Mouse (Mus musculus) thymus, postnatal 0 days (tissue): ENCODE results near the gene Dnajc5g. TPM values are rescaled to one million over a fixed set of nuclear protein-coding genes. Genes with fewer than 3 reads are reported as not detected.

ENCODE experiments used
- DNase-seq: peaks from one replicate; pipeline ENCODE4 v3.0.0-alpha.2; 2015; ENCODE audit warnings: low spot score
- polyA plus RNA-seq: library from polyadenylated mRNA; unstranded; fragments of >200 nt; fragmentation: Nextera tagmentation; extraction: Ambion mirVana; gene quantifications from 2 replicates; pipeline ENCODE4 v1.2.1, GENCODE M21; 2015

Dnajc5g gene
- not detected in 2 replicates for polyA plus RNA-seq

- no peak for DNase-seq
These were observed at the start of gene Dnajc5g for GRCm38 (mm10) chr5:31105814-31106335. Dnajc5g (plus strand) TSS chr5:31106285.

- no peak for DNase-seq
These were observed 36.3 kb upstream of the Dnajc5g start for GRCm38 (mm10) chr5:31069810-31070209.

- no peak for DNase-seq
These were observed 35.0 kb upstream of the Dnajc5g start for GRCm38 (mm10) chr5:31071059-31071458.

- no peak for DNase-seq
These were observed 34.3 kb upstream of the Dnajc5g start for GRCm38 (mm10) chr5:31071821-31072220.

GRCm38 (mm10) chr5:31073176-31073575, 32.9 kb upstream of the Dnajc5g start:
- no peak for DNase-seq

GRCm38 (mm10) chr5:31076346-31076745, 29.7 kb upstream of the Dnajc5g start:
- DNase-seq, result no peak

GRCm38 (mm10) chr5:31080059-31080794, 25.9 kb upstream of the Dnajc5g start:
- DNase-seq, result no peak

GRCm38 (mm10) chr5:31080795-31081164, 25.3 kb upstream of the Dnajc5g start:
- no peak for DNase-seq

- peak; percentile 53 for DNase-seq
These were observed 24.7 kb upstream of the Dnajc5g start for GRCm38 (mm10) chr5:31081386-31081785.

- DNase-seq, result peak; percentile 61
These were observed 23.7 kb upstream of the Dnajc5g start for GRCm38 (mm10) chr5:31082355-31082754.

GRCm38 (mm10) chr5:31082935-31083625, 23.0 kb upstream of the Dnajc5g start:
- no peak for DNase-seq

GRCm38 (mm10) chr5:31083949-31084348, 22.1 kb upstream of the Dnajc5g start:
- no peak for DNase-seq

- DNase-seq, result no peak
These were observed 19.5 kb upstream of the Dnajc5g start for GRCm38 (mm10) chr5:31086606-31087005.

GRCm38 (mm10) chr5:31087131-31087530, 19.0 kb upstream of the Dnajc5g start:
- DNase-seq, result no peak

GRCm38 (mm10) chr5:31092231-31092975, 13.7 kb upstream of the Dnajc5g start:
- DNase-seq, result no peak

- DNase-seq, result peak; percentile 37
These were observed 12.7 kb upstream of the Dnajc5g start for GRCm38 (mm10) chr5:31093151-31094041.

- DNase-seq, result peak; percentile 35
These were observed 11.8 kb upstream of the Dnajc5g start for GRCm38 (mm10) chr5:31094100-31094798.

- peak; percentile 18 for DNase-seq
These were observed 11.0 kb upstream of the Dnajc5g start for GRCm38 (mm10) chr5:31094799-31095691.
